Mouse (Mus musculus): ENCODE results near the gene Zfp967.
"Not testable (repeated sequence)": the region's sequence is repeated elsewhere in the genome, so short reads cannot be mapped to it uniquely, and the experiment has no call there.

The Zfp967 gene

DNA sequence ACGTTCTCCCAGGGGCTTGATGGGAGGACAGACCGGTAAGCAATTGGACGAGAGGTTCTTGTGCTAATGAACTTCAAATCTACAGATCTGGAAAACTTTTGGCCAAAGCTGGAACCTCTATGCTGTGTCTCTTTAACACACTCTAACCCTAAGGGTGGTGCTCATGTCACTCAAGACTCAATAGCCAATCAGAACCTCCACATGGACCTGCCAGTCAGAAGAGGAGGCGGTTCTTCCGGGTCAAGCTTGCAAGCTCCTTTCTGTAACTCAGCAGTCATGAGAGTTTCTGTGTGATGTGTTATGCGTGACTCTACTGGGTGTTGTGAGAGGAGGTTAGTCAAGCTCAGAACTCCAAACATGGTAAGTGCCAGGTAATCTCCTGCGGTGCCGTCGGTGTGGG is at the start of gene Zfp967:
Zfp967 (plus strand) TSS at position 301 of the 400 bp plus-strand sequence.
- not testable (repeated sequence) for DNase-seq (ENCODE audit: low read depth, low spot score)

DNA sequence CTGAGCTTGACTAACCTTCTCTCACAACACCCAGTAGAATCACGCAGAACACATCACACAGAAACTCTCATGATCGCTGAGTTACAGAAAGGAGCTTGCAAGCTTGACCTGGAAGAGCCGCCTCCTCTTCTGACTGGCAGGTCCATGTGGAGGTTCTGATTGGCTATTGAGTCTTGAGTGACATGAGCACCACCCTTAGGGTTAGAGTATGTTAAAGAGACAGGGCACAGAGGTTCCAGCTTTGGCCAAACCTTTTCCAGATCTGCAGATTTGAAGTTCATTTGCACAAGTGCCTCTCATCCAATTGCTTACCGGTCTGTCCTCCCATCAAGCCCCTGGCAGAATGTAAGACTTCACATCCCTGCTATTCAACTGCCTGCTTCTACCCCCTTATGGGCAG is 34.2 kb upstream of the Zfp967 start, which contains the start of gene Gm14434:
Gm14434 (minus strand) TSS at position 101 of the 400 bp plus-strand sequence.
- DNase-seq (ENCODE audit: low read depth, low spot score): not testable (repeated sequence)

All from mesoderm, embryonic 11.5 days (tissue).